Mouse (Mus musculus) heart, postnatal 0 days (tissue): ENCODE data around the gene Il34.

Source experiments
- CTCF ChIP-seq: IDR thresholded peaks from 2 replicates; pipeline ENCODE4 v1.5.1; 2016; ENCODE audit warnings: antibody characterized with exemption, control low read depth, low read depth
- EP300 ChIP-seq: IDR thresholded peaks from 2 replicates; pipeline ENCODE4 v1.6.1; 2016; ENCODE audit warnings: antibody characterized with exemption, low read depth

- TF ChIP-seq CTCF = no peak
- TF ChIP-seq EP300 = no peak
These were observed 67.0 kb downstream of the Il34 start for GRCm38 (mm10) chr8:110738591-110739195.
